Mouse (Mus musculus): ENCODE results near the gene Ccdc113.

DNA sequence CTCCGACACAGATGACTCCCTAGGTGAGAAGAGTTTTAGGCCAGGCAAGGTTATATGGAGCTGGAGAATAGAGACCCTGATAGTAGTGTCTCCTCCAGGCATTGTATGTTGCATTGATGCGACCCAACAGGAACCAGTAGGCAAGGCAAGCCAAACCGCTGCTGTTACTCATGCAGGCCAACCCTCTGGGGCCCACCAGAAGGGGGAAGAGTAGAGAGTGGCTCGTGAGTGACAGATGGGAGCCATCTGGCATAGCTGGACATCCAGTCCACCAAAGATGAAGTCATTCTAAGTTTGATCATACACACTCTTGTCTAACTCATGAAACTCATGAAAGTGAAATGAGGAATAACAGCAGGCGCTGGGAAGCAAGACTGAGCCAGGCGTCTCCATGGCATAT lies 32.9 kb downstream of the Ccdc113 start:
- TF ChIP-seq CTCF (IDR thresholded peaks at IDR 0.05; ENCODE audit: control insufficient read depth, insufficient read depth, insufficient read length) (no peak), MAX (IDR thresholded peaks at IDR 0.05) (no peak), CEBPB (IDR thresholded peaks at IDR 0.05; ENCODE audit: low read depth) (no peak), FOSL1 (IDR thresholded peaks at IDR 0.05; ENCODE audit: insufficient read depth, low read length, poor library complexity, severe bottlenecking) (no peak), MYOD1 (IDR thresholded peaks at IDR 0.05; ENCODE audit: control insufficient read depth, insufficient read length, low read depth) (no peak)

Data from C2C12 (cell line).